Mouse (Mus musculus) liver, embryonic 16.5 days (tissue): ENCODE results near the gene Dand5. TPM values are rescaled to one million over a fixed set of nuclear protein-coding genes. Genes with fewer than 3 reads are reported as not detected.
A peak's percentile ranks its signal among the peaks of the same experiment; 100 is the strongest.

ENCODE experiments used
- ATAC-seq: fragments of 200-750 bp; cut with Nextera tagmentation; 2 replicates; pipeline ENCODE4 v1.8.0; 2017; ENCODE audit warnings: low read depth, mild to moderate bottlenecking, moderate number of reproducible peaks, moderate library complexity
- H3K27ac ChIP-seq: fragments of 300-500 bp; sonication (generic); 2 replicates; pipeline ENCODE4 v1.5.1; 2014; ENCODE audit warnings: mild to moderate bottlenecking, low read length
- H3K27me3 ChIP-seq: fragments of 300-500 bp; sonication (generic); 2 replicates; pipeline ENCODE4 v1.6.1; 2014; ENCODE audit warnings: low read depth, low read length, mixed read lengths; ENCODE audit not compliant: control insufficient read depth, insufficient read depth
- H3K36me3 ChIP-seq: fragments of 300-500 bp; sonication (generic); 2 replicates; pipeline ENCODE4 v1.6.1; 2014; ENCODE audit warnings: mild to moderate bottlenecking; ENCODE audit not compliant: control insufficient read depth, insufficient read depth
- H3K4me1 ChIP-seq: fragments of 300-500 bp; sonication (generic); 2 replicates; pipeline ENCODE4 v1.6.1; 2014; ENCODE audit warnings: low read depth, low read length, mixed read lengths; ENCODE audit not compliant: control insufficient read depth
- H3K4me2 ChIP-seq: fragments of 300-500 bp; sonication (generic); 2 replicates; pipeline ENCODE4 v1.6.1; 2014; ENCODE audit warnings: low read depth, low read length, mixed read lengths
- H3K4me3 ChIP-seq: fragments of 300-500 bp; sonication (generic); 2 replicates; pipeline ENCODE4 v1.5.1; 2014; ENCODE audit warnings: low read depth, mild to moderate bottlenecking, low read length
- H3K9ac ChIP-seq: fragments of 300-500 bp; sonication (generic); 2 replicates; pipeline ENCODE4 v1.6.1; 2014; ENCODE audit warnings: low read depth, low read length
- H3K9me3 ChIP-seq: fragments of 300-500 bp; sonication (generic); replicated peaks from 2 replicates; pipeline ENCODE4 v1.6.1; 2016; ENCODE audit warnings: low read length; ENCODE audit not compliant: control insufficient read depth
- WGBS: fragments of 180-500 bp; shearing (Covaris S2); extraction: QIAGEN DNeasy Blood & Tissue Kit; methylation state at CpG from one replicate; pipeline ENCODE4 v1.1.7; 2014; ENCODE audit not compliant: insufficient replicate concordance; 5-methylcytosine and 5-hydroxymethylcytosine counted together
- polyA plus RNA-seq: library from polyadenylated mRNA; unstranded; fragments of >200 nt; fragmentation: Nextera tagmentation; extraction: Ambion mirVana; gene quantifications from 2 replicates; pipeline ENCODE4 v1.2.1, GENCODE M21; 2015

Dand5 gene
- 2.5 and 3.0 TPM in 2 replicates for polyA plus RNA-seq

DNA sequence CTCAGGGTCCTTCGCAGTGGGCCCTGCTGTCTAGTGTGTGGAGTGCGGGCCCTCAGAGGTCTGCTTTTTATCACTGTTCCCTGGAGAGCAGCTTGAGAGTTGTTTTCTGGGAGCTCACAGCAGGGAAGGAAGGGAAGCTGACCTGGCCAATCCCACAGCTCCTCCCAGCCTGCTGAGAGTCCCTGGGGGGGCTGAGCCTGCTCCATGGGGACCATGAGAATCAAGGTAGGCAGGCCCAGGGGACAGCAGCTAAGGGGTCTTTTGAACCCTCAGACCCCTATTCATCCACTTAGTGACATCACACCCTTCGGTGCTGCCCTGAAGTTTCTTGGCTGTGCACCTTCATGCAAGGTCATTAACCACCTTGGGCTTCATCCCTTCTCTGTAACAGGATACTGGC lies at the start of gene Dand5:
TSS of gene Dand5 (minus strand) at position 101 of the 400 bp plus-strand sequence.
- H3K9ac ChIP-seq: no peak within 1 kb of the TSS
- H3K27ac ChIP-seq: no peak within 1 kb of the TSS
- H3K27me3 ChIP-seq: no peaks in the 10 kb centered on the region
- WGBS: 68% methylated on average over 3 of the region's 3 CpGs
- H3K36me3 ChIP-seq: no peaks in the 10 kb centered on the region
- H3K4me2 ChIP-seq: peak within 1 kb of the TSS; percentile 12; the same call in 1 of the 2 replicates
- peaks cover 22% of the 10 kb centered on the region for H3K4me1 ChIP-seq
- ATAC-seq: no peak
- no peak within 1 kb of the TSS for H3K4me3 ChIP-seq
- no peaks in the 10 kb centered on the region for H3K9me3 ChIP-seq

DNA sequence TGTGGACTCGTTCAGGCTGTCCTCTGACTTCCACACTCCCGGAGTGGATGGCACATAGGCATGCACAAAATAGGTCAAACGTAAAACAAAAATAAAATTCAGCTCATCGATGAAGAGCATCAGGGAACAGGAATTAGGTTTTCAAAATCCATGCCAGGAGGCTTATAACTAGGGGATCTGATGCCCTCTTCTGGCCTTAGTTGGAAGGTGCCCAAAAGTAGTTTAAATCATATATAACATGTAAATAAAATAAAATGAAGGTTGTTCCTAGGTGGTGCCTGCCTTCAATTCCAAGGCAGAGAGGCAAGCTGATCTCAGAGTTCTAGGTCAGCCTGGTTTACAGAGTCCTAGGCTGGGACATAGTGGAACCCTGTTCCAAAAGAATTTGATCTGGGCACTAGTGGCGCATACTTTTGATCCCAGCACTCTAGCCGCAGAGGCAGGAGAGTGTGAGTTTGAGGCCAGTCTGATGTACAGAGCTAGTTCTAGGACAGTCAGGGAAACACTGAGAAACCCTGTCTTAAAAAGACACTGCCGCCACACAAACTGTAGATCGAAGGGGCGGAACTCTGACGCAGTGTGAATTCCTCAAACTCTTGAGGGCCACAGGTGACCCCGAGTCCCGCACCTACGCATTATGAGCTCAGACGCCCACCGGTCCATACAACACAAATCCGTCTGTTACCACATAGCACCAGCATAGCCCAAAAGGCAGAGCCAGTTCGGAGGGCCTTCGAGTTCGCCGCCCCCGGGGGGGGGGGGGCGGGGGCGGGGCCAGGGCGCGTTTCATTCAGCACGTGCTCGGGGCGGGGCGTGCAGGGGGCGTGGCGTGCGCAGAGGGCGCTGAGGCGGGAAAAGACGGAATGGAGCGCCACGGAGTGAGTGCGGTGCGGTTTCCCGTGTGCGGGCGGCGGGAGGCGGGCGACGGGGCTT lies 49.0 kb upstream of the Dand5 start, which contains the start of gene Syce2:
TSS of gene Syce2 (plus strand) at position 736 of the 933 bp plus-strand sequence.
- Histone ChIP-seq H3K4me2 (peak within 1 kb of the TSS; percentile 100), H3K9ac (peak within 1 kb of the TSS; percentile 78), H3K27me3 (no peaks in the 10 kb centered on the region), H3K36me3 (peaks cover 22% of the 10 kb centered on the region), H3K9me3 (no peaks in the 10 kb centered on the region), H3K4me3 (peak within 1 kb of the TSS; percentile 71), H3K27ac (peak within 1 kb of the TSS; percentile 92), H3K4me1 (peaks cover 34% of the 10 kb centered on the region)
- ATAC-seq: peak; percentile 77
- WGBS: 7% methylated on average over 42 of the region's 46 CpGs

DNA sequence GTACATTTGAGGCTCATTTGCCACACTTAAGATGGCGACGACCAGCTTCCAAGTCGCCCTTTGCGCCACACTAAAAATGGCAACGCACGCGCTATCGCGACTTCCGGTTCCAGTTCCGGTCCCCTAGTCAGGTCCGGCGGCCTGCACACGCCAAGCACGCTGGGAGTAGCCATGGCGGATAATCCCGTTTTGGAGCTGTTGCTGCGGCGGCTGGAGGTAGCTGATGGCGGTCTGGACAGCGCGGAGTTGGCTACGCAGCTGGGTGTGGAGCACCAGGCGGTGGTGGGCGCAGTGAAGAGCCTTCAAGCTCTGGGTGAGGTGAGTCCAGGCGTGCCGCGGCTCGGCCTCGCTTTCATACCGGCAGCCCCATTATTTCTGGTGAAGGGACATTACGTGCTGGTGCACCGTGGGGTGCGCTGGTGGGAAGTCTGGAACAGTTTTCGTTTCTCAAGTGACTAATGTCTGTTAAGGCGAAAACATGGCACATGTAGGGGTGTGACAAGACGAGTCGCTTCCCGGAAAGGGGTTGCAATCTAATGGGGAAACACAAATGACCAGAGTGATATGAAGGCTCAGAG lies 34.3 kb upstream of the Dand5 start, which contains the start of gene Farsa:
TSS of gene Farsa (plus strand) at position 126 of the 578 bp plus-strand sequence.
- WGBS: under 1% methylated on average over 39 of the region's 39 CpGs
- peak; percentile 95 for ATAC-seq
- Histone ChIP-seq H3K9ac (peak within 1 kb of the TSS; percentile 94), H3K4me1 (peaks cover 23% of the 10 kb centered on the region), H3K9me3 (no peaks in the 10 kb centered on the region), H3K4me3 (peak within 1 kb of the TSS; percentile 97), H3K36me3 (peaks cover 20% of the 10 kb centered on the region), H3K4me2 (peak within 1 kb of the TSS; percentile 87), H3K27me3 (no peaks in the 10 kb centered on the region), H3K27ac (peak within 1 kb of the TSS; percentile 90)

DNA sequence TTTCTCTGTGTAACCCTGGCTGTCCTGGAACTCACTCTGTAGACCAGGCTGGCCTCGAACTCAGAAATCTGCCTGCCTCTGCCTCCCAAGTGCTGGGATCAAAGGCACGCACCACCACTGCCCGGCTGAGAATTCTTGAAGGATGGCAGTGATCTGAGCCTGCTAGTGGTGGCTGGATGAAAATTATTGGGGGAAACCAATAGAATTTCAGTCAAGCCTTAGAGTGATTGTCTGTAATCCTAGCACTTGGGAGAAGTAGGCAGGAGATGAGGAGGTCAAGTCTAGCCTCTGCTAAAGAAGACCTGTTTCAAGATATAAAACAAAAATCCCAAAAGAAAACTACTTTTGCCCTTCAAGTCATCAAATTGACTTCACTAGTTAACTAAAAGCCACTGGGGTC lies 33.8 kb upstream of the Dand5 start:
- Histone ChIP-seq H3K27me3 (no peaks in the 10 kb centered on the region), H3K9me3 (no peaks in the 10 kb centered on the region), H3K4me3 (peak overlapping the region; percentile 97), H3K27ac (peak overlapping the region; percentile 90; the same call in 1 of the 2 replicates), H3K4me2 (peak overlapping the region; percentile 87), H3K36me3 (peaks cover 17% of the 10 kb centered on the region), H3K9ac (no peak overlapping the region), H3K4me1 (peaks cover 23% of the 10 kb centered on the region)
- WGBS: 92% methylated on average over 3 of the region's 3 CpGs
- no peak for ATAC-seq

DNA sequence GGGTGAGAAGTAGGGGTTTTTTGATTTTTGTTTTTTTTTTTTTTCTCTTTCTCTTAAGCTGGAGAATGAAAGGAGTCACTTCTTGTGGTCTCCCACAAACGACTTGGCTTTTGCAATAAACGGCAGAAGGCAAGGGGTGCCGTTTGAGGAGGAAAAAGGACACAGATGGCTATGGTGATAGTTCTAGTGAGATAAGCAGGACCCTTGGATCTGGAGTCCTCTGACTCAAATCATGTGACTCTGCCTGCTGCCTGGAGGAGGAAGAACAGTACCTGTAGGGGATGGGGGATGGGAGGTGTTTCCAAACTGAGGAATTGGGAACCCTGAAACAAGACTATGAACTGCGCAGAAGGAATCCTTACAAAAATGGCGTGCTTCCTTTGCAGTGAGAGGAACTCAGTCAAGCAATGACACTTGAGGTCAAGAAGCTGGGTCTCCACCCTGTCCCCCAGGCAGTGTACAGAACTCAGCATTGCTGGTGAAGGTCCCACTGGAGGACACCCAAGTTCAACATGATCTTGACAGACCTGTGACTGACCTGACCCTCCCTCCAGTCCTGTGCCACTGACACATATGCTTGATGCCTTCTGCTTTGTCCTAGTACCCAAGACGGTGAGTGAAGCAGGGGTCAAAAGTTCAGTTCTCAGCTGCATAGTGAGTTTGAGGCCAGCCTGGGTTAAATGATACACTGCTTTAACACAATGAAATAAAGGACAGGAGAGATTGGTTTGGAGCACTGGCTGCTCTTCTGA lies 25.2 kb upstream of the Dand5 start:
- Histone ChIP-seq H3K4me1 (peaks cover 37% of the 10 kb centered on the region), H3K9ac (peak overlapping the region; percentile 75), H3K9me3 (no peaks in the 10 kb centered on the region), H3K4me2 (peak overlapping the region; percentile 68), H3K36me3 (peaks cover 25% of the 10 kb centered on the region), H3K27me3 (no peaks in the 10 kb centered on the region), H3K27ac (peak overlapping the region; percentile 90), H3K4me3 (peak overlapping the region; percentile 98)
- 10% methylated on average over 6 of the region's 6 CpGs for WGBS
- ATAC-seq: no peak

DNA sequence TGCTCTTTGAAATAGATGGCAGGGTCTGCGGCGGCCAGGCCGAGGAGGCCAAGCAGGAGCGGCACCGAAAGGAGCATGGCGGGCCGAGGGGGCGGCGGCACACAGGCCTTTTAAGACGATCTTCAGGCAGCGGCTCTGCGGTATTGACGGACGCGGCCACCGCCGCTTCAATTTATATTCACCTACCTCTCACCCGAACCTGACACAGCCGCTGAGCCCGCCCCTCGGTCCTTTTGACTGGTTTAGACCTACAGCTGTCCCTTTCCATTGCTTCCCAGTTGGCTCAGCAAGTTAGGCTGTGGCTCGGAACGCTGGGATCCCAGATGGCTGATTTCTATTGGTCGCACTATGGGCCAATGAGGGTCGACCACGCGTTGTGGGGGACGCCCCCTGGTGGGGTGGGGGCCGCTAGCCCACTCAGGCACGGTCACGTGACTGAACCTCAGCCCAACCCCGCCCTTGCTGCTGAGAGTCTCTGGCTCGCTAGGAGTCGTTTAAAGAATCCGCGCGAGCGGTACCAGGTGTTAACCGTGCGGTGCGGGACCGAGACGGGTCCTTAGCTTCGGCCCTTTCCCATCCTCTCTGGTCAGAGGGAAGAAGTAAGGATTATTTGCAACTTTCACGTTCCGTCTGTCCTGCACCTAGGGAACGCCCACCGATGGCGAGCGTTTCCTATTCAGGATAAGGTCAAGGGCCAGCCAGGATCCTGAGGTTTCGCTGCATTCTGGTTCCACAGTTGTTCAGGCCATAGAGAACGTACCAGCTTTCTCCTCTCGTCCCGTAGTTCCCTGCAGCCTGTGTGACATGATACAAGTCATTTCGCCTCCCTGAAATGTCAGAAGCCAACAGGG lies 24.3 kb upstream of the Dand5 start, which contains the start of gene Calr:
TSS of gene Calr (minus strand) at position 213 of the 851 bp plus-strand sequence.
- H3K36me3 ChIP-seq: peaks cover 34% of the 10 kb centered on the region
- no peaks in the 10 kb centered on the region for H3K27me3 ChIP-seq
- H3K4me2 ChIP-seq: peak within 1 kb of the TSS; percentile 68
- peak; percentile 99 for ATAC-seq
- H3K4me1 ChIP-seq: peaks cover 39% of the 10 kb centered on the region
- H3K4me3 ChIP-seq: peak within 1 kb of the TSS; percentile 98
- peak within 1 kb of the TSS; percentile 88 for H3K9ac ChIP-seq
- H3K9me3 ChIP-seq: no peaks in the 10 kb centered on the region
- H3K27ac ChIP-seq: peak within 1 kb of the TSS; percentile 92
- WGBS: under 1% methylated on average over 55 of the region's 55 CpGs

DNA sequence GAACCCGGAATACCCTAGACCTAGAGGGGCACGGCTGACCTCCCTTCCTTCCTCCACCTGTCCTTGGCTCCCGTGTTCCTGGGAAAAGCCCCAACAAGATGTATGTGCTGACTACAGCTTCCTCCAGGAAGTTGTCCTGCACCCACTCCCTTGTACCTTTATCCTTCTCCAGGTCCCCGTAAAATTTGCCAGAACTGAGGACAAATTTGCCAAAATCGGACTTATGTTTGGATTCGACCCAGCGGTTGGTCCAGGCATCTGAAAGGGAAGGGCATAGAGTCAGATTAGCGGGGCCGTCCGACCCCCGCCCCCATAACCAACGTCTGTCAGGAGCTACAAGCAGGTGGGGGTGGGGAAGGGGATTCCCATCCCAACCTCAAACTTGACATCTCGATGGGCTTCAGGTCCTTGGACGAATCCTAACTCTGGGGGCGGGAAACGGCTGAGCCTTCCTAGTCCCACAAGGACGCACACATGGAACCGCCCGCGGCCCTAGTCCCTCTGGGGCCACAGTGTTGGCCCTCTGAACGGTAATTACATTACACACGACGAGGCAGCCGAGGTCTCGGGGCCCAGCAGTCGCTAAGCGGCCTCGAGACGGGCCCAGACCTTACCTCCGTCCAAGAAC lies 23.6 kb upstream of the Dand5 start:
- peaks cover 46% of the 10 kb centered on the region for H3K4me1 ChIP-seq
- peak overlapping the region; percentile 98 for H3K4me3 ChIP-seq
- H3K4me2 ChIP-seq: peak overlapping the region; percentile 68
- H3K27me3 ChIP-seq: no peaks in the 10 kb centered on the region
- ATAC-seq: peak; percentile 10; the same call in 1 of the 2 replicates
- no peaks in the 10 kb centered on the region for H3K9me3 ChIP-seq
- peak overlapping the region; percentile 88 for H3K9ac ChIP-seq
- peak overlapping the region; percentile 92 for H3K27ac ChIP-seq
- WGBS: under 1% methylated on average over 30 of the region's 30 CpGs
- H3K36me3 ChIP-seq: peaks cover 42% of the 10 kb centered on the region
